Mouse (Mus musculus): ENCODE results near the gene Chd1l. TPM values are rescaled to one million over a fixed set of nuclear protein-coding genes. Genes with fewer than 3 reads are reported as not detected.

Chd1l gene
- polyA plus RNA-seq, 1 experiment from 2014 or later = 16.2 TPM

- H3K27me3 ChIP-seq = no peaks in the 10 kb centered on the region
- no peaks in the 10 kb centered on the region for H3K4me1 ChIP-seq (replicated peaks)
- no peak overlapping the region for H3K4me2 ChIP-seq
- H3K27ac ChIP-seq = no peak overlapping the region
- ATAC-seq (ENCODE audit: low read depth) (no peak), DNase-seq (no peak)
- WGBS (ENCODE audit: insufficient replicate concordance) = 62% methylated on average over 13 of the region's 13 CpGs
- no peak overlapping the region for H3K4me3 ChIP-seq (replicated peaks)
- H3K36me3 ChIP-seq = no peaks in the 10 kb centered on the region
- peaks cover 19% of the 10 kb centered on the region; the same call in 1 of the 2 replicates for H3K9me3 ChIP-seq (replicated peaks)
- no peak overlapping the region for H3K9ac ChIP-seq
Measured at GRCm38 (mm10) chr3:97521946-97522731, 87.9 kb downstream of the Chd1l start.

- no peak overlapping the region for H3K4me3 ChIP-seq (replicated peaks)
- DNase-seq (no peak), ATAC-seq (ENCODE audit: low read depth) (no peak)
- no peaks in the 10 kb centered on the region for H3K27me3 ChIP-seq
- no peaks in the 10 kb centered on the region for H3K36me3 ChIP-seq
- H3K4me2 ChIP-seq = no peak overlapping the region
- H3K9me3 ChIP-seq (replicated peaks) = peaks cover 19% of the 10 kb centered on the region; the same call in 1 of the 2 replicates
- WGBS (ENCODE audit: insufficient replicate concordance) = 79% methylated on average over 11 of the region's 11 CpGs
- H3K9ac ChIP-seq = no peak overlapping the region
- no peaks in the 10 kb centered on the region for H3K4me1 ChIP-seq (replicated peaks)
- no peak overlapping the region for H3K27ac ChIP-seq
Measured at GRCm38 (mm10) chr3:97519883-97520282, 90.1 kb downstream of the Chd1l start.

GRCm38 (mm10) chr3:97512296-97512695 is 97.7 kb downstream of the Chd1l start:
- WGBS (ENCODE audit: insufficient replicate concordance) = 46% methylated on average over 3 of the region's 3 CpGs
- Histone ChIP-seq H3K27me3 (no peaks in the 10 kb centered on the region), H3K4me3 (replicated peaks) (no peak overlapping the region)

More at GRCm38 (mm10) chr3:97512296-97512695, 97.7 kb downstream of the Chd1l start:
- no peak for DNase-seq
- no peak overlapping the region for H3K27ac ChIP-seq
- peaks cover under 1% of the 10 kb centered on the region; the same call in 1 of the 2 replicates for H3K9me3 ChIP-seq (replicated peaks)
- ATAC-seq (ENCODE audit: low read depth) = no peak
- no peaks in the 10 kb centered on the region for H3K4me1 ChIP-seq (replicated peaks)
- H3K36me3 ChIP-seq = no peaks in the 10 kb centered on the region
- no peak overlapping the region for H3K9ac ChIP-seq
- no peak overlapping the region for H3K4me2 ChIP-seq

Other genes with a start within 250 kb of the Chd1l start
- gene Olfr1402, start 188.2 kb downstream of the Chd1l start, polyA plus RNA-seq (2015; fragmentation: Nextera tagmentation; extraction: Ambion mirVana) = not detected in 2 replicates
- gene Fmo5, start 18.6 kb upstream of the Chd1l start, polyA plus RNA-seq (2015; fragmentation: Nextera tagmentation; extraction: Ambion mirVana) = 7.5 and 9.6 TPM in 2 replicates
- 1.5 and 2.0 TPM in 2 replicates for gene Prkab2, start 48.0 kb upstream of the Chd1l start, polyA plus RNA-seq (2015; fragmentation: Nextera tagmentation; extraction: Ambion mirVana)
- not detected in 2 replicates for gene Gm17651, start 64.5 kb upstream of the Chd1l start, polyA plus RNA-seq (2015; fragmentation: Nextera tagmentation; extraction: Ambion mirVana)

Measured in liver, embryonic 13.5 days (tissue).